ENCODE assay signal across 7 mouse cellular contexts in genomic region chrX:53023021-53023420, GRCm38 (mm10).
"Had no signal": no experiment of that assay in that cellular context is flagged by ENCODE, and none has a peak within 500 bp of the region (broad histone marks: within the 10 kb centered on the region; RNA-seq: fewer than 3 reads in every experiment).

No protein-coding gene starts in this region.

- DNase-seq: kidney, postnatal 14 days; liver; liver, embryonic 13.5 days; liver, postnatal 0 days; right cerebral cortex, adult 18-20 months; thymus, adult 18-20 months; thymus, postnatal 25 days had no signal
